Mouse (Mus musculus): ENCODE results near the gene Acer3. TPM values are rescaled to one million over a fixed set of nuclear protein-coding genes. Genes with fewer than 3 reads are reported as not detected.
A peak's percentile ranks its signal among the peaks of the same experiment; 100 is the strongest.

Gene Acer3
- polyA plus RNA-seq, 1 experiment from 2014 or later = 24.6 TPM

DNA sequence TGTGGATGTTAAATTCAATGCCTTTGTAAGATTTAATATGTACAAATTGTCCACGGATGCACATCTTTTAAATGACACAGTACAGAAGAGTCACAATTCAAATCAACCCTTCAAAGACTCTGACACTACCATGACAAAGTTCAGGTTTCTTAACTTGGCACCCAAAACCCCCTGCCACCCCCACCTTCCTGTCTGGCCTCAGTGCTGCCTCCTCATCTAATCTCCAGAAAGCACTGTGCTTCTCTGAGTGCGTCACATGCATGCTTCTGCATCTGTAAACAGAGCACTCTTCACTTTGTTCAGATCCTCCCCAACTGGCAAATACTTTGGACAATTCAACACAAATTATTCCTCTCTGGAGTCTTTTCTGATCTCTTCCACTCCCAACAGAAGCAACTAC lies 68.5 kb downstream of the Acer3 start:
- no peak for ATAC-seq
- peaks cover 22% of the 10 kb centered on the region for H3K36me3 ChIP-seq
- no peak overlapping the region for H3K4me2 ChIP-seq
- H3K9me3 ChIP-seq (replicated peaks) = no peaks in the 10 kb centered on the region
- no peaks in the 10 kb centered on the region for H3K27me3 ChIP-seq (replicated peaks)
- 87% methylated on average over 2 of the region's 2 CpGs for WGBS (ENCODE audit: insufficient replicate concordance)
- H3K9ac ChIP-seq = no peak overlapping the region
- H3K27ac ChIP-seq = no peak overlapping the region
- no peak overlapping the region for H3K4me3 ChIP-seq
- no peaks in the 10 kb centered on the region for H3K4me1 ChIP-seq

DNA sequence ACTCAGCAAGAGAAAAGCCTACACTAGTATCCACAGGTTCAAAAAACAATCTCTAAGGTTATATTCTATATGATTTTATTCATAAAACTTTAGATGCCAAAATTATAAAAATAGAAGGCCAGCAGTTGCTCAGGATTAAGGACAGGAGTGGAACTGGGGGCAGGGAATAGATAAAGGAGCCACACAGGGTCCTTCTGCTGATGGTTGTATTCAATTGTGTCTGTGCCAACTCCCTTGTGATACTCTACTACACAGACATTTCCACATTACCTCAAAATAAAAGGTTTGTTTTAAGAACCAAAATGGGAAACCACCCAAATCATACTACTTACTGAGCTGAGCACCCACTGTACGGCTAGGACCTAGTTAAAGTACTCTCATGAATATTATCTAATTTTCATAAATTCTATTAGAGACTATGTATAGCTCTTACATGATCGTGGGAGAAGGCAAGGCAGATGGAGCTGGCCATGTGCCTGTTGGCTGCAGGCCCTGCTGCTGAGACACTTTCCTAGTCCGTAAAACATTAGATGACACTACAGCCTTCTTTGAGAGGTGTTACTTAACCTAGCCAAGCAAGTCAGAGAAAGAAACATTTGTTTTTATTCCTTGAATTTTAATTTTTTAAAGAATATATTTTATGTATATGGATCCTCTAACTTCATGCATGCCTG lies 84.2 kb downstream of the Acer3 start:
- Histone ChIP-seq H3K4me1 (peaks cover 5% of the 10 kb centered on the region; the same call in 1 of the 2 replicates), H3K27me3 (replicated peaks) (no peaks in the 10 kb centered on the region), H3K9me3 (replicated peaks) (no peaks in the 10 kb centered on the region), H3K4me3 (no peak overlapping the region), H3K27ac (no peak overlapping the region), H3K36me3 (peaks cover 5% of the 10 kb centered on the region; the same call in 1 of the 2 replicates), H3K9ac (no peak overlapping the region), H3K4me2 (no peak overlapping the region)
- no peak for ATAC-seq
- WGBS (ENCODE audit: insufficient replicate concordance) = 84% methylated on average over 3 of the region's 3 CpGs

DNA sequence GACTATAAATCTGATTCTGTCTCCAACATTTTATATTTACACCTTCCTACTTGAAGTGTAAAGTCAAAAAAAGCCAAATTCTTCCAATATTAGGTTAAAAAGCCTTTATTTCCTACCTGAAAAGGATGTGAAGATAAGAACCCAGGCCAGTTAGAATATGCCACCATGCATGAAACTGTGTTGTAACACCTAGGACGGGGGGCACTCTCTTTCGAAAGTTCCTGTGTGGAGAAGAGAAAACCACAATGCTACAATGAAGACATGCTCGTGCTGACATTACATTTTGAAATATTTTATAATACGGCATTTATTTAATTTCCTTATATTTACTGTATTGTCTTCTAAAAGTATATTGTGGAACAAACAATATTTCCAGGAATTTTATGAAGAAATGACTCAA lies 97.2 kb downstream of the Acer3 start:
- Histone ChIP-seq H3K27me3 (replicated peaks) (no peaks in the 10 kb centered on the region), H3K27ac (no peak overlapping the region), H3K9ac (no peak overlapping the region), H3K4me1 (no peaks in the 10 kb centered on the region), H3K9me3 (replicated peaks) (no peaks in the 10 kb centered on the region), H3K4me3 (no peak overlapping the region), H3K4me2 (no peak overlapping the region), H3K36me3 (no peaks in the 10 kb centered on the region; the same call in 1 of the 2 replicates)
- 79% methylated on average over 4 of the region's 4 CpGs for WGBS (ENCODE audit: insufficient replicate concordance)
- no peak for ATAC-seq

DNA sequence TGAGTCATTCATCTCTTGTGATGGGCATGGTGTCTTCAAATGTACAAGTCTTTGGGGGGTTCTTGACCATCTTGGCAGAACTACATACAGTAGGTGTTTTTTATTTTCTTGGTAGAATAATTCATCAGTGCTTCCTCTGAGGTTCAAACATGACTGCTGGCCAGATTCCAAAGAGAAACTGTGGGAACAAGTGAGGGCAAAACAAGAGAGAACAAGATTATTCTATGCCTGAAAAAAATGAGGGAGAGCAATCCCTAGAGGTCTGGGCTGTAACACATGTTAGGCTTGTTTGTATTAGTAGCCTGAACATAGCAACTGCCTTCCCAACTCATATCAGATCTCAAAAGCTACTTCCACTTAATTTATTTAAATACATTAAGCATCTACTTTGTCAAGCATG lies 104.3 kb downstream of the Acer3 start:
- H3K36me3 ChIP-seq = peaks cover 17% of the 10 kb centered on the region
- H3K27ac ChIP-seq = no peak overlapping the region
- H3K4me1 ChIP-seq = no peaks in the 10 kb centered on the region
- H3K4me3 ChIP-seq = no peak overlapping the region
- H3K9ac ChIP-seq = no peak overlapping the region
- no peaks in the 10 kb centered on the region for H3K9me3 ChIP-seq (replicated peaks)
- no peak for ATAC-seq
- H3K4me2 ChIP-seq = no peak overlapping the region
- no peaks in the 10 kb centered on the region for H3K27me3 ChIP-seq (replicated peaks)

DNA sequence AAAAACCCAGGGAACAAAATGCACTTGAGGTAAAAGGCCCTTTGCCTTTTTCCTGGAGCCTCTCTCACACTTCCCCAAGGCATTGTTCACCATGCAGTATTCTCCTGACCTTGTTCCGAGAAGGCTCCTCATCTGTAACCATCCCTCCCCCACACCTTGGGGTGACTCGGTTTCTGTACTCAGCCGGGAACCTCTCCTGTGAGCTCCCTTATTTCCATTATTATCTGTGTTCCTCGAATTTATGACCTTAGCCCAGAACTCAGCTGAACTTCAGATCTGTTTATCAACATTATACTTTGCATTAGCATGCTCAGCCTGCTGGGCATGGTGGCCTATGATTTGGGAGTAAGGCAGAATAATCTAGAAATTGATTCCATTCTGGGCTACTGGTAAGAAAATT lies 118.1 kb downstream of the Acer3 start:
- Histone ChIP-seq H3K36me3 (no peaks in the 10 kb centered on the region), H3K4me3 (no peak overlapping the region), H3K27me3 (replicated peaks) (peaks cover 11% of the 10 kb centered on the region; the same call in 1 of the 2 replicates), H3K4me1 (no peaks in the 10 kb centered on the region), H3K4me2 (no peak overlapping the region), H3K9me3 (replicated peaks) (no peaks in the 10 kb centered on the region), H3K9ac (no peak overlapping the region), H3K27ac (no peak overlapping the region)
- no peak for ATAC-seq
- 73% methylated on average over 4 of the region's 4 CpGs for WGBS (ENCODE audit: insufficient replicate concordance)

GRCm38 (mm10) chr7:98201493-98202028 lies 119.4 kb downstream of the Acer3 start:
- no peak for ATAC-seq

DNA sequence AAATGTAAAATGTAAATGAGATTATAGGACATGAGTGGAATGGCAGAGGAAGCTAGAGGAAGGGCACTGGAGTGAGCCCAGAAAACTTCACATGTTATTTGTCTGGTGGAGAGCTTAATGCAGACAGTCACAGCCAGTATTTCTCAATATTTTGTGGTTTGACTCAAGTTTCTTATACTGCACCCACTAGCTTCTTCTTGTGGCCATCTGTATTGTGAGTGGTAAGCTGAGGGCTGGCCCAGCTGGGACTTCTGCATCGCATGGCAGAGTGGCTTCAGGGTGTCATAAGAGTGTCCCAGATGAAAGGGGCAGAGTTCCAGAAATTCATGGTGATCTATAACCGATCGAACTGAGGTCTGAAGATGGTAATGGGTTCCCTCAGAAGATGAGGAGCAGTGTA lies 120.6 kb downstream of the Acer3 start:
- Histone ChIP-seq H3K4me1 (no peaks in the 10 kb centered on the region), H3K4me3 (no peak overlapping the region), H3K9ac (no peak overlapping the region), H3K27ac (no peak overlapping the region), H3K9me3 (replicated peaks) (no peaks in the 10 kb centered on the region), H3K36me3 (no peaks in the 10 kb centered on the region), H3K27me3 (replicated peaks) (peaks cover 28% of the 10 kb centered on the region), H3K4me2 (no peak overlapping the region)
- 69% methylated on average over 3 of the region's 3 CpGs for WGBS (ENCODE audit: insufficient replicate concordance)
- no peak for ATAC-seq

More at GRCm38 (mm10) chr7:98201493-98202028, 119.4 kb downstream of the Acer3 start:
- Histone ChIP-seq H3K9ac (no peak overlapping the region), H3K4me2 (no peak overlapping the region), H3K9me3 (replicated peaks) (no peaks in the 10 kb centered on the region), H3K27ac (no peak overlapping the region), H3K4me1 (no peaks in the 10 kb centered on the region), H3K36me3 (no peaks in the 10 kb centered on the region), H3K27me3 (replicated peaks) (peaks cover 17% of the 10 kb centered on the region), H3K4me3 (no peak overlapping the region)
- WGBS (ENCODE audit: insufficient replicate concordance) = 68% methylated on average over 5 of the region's 5 CpGs

- Histone ChIP-seq H3K9me3 (replicated peaks) (no peaks in the 10 kb centered on the region), H3K27ac (no peak within 1 kb of the TSS), H3K4me2 (no peak within 1 kb of the TSS), H3K4me3 (no peak within 1 kb of the TSS), H3K9ac (no peak within 1 kb of the TSS), H3K36me3 (no peaks in the 10 kb centered on the region), H3K4me1 (peaks cover 2% of the 10 kb centered on the region), H3K27me3 (replicated peaks) (peaks cover 39% of the 10 kb centered on the region)
- no peak for ATAC-seq
- 67% methylated on average over 4 of the region's 4 CpGs for WGBS (ENCODE audit: insufficient replicate concordance)
These were observed 121.6 kb downstream of the Acer3 start, which contains the start of gene B3gnt6 for GRCm38 (mm10) chr7:98199381-98199780. TSS of gene B3gnt6 (minus strand) at chr7:98199481.

- Histone ChIP-seq H3K4me3 (no peak overlapping the region), H3K4me2 (no peak overlapping the region), H3K9me3 (replicated peaks) (no peaks in the 10 kb centered on the region), H3K27ac (no peak overlapping the region), H3K36me3 (no peaks in the 10 kb centered on the region), H3K27me3 (replicated peaks) (peaks cover 70% of the 10 kb centered on the region), H3K9ac (no peak overlapping the region), H3K4me1 (peaks cover 19% of the 10 kb centered on the region)
- no peak for ATAC-seq
- 26% methylated on average over 10 of the region's 10 CpGs for WGBS (ENCODE audit: insufficient replicate concordance)
These were observed 125.7 kb downstream of the Acer3 start for GRCm38 (mm10) chr7:98195151-98195801.

- Histone ChIP-seq H3K9me3 (replicated peaks) (no peaks in the 10 kb centered on the region), H3K4me3 (peak overlapping the region; percentile 38), H3K4me2 (peak overlapping the region; percentile 64), H3K4me1 (peaks cover 30% of the 10 kb centered on the region), H3K27ac (no peak overlapping the region), H3K27me3 (replicated peaks) (peaks cover 67% of the 10 kb centered on the region), H3K36me3 (no peaks in the 10 kb centered on the region), H3K9ac (no peak overlapping the region)
- no peak for ATAC-seq
- WGBS (ENCODE audit: insufficient replicate concordance) = 2% methylated on average over 61 of the region's 61 CpGs
These were observed 126.8 kb downstream of the Acer3 start for GRCm38 (mm10) chr7:98194026-98194792.

- Histone ChIP-seq H3K27ac (no peak overlapping the region), H3K9me3 (replicated peaks) (no peaks in the 10 kb centered on the region), H3K36me3 (no peaks in the 10 kb centered on the region), H3K4me3 (peak overlapping the region; percentile 38), H3K27me3 (replicated peaks) (peaks cover 62% of the 10 kb centered on the region), H3K9ac (no peak overlapping the region), H3K4me1 (peaks cover 35% of the 10 kb centered on the region), H3K4me2 (peak overlapping the region; percentile 64)
- 5% methylated on average over 36 of the region's 36 CpGs for WGBS (ENCODE audit: insufficient replicate concordance)
- ATAC-seq = peak; percentile 32; the same call in 1 of the 2 replicates
These were observed 127.4 kb downstream of the Acer3 start for GRCm38 (mm10) chr7:98193515-98194025.

All from liver, embryonic 12.5 days (tissue).